Mouse (Mus musculus) thymus, postnatal 14 days (tissue): ENCODE data around the gene Mindy3.

Source experiments
- DNase-seq: peaks from one replicate; pipeline ENCODE4 v3.0.0; 2021

Gene Mindy3

GRCm38 (mm10) chr2:12368451-12368850, 50.8 kb downstream of the Mindy3 start:
- DNase-seq: no peak

- DNase-seq: no peak
Observed at GRCm38 (mm10) chr2:12368016-12368415, 51.3 kb downstream of the Mindy3 start.

- no peak for DNase-seq
Observed at GRCm38 (mm10) chr2:12361310-12361709, 58.0 kb downstream of the Mindy3 start.

GRCm38 (mm10) chr2:12354837-12355236, 64.4 kb downstream of the Mindy3 start:
- DNase-seq: no peak

GRCm38 (mm10) chr2:12348914-12349313, 70.4 kb downstream of the Mindy3 start:
- no peak for DNase-seq

GRCm38 (mm10) chr2:12331962-12332361, 87.3 kb downstream of the Mindy3 start:
- no peak for DNase-seq

- no peak for DNase-seq
Observed at GRCm38 (mm10) chr2:12329620-12330019, 89.7 kb downstream of the Mindy3 start.

GRCm38 (mm10) chr2:12329068-12329407, 90.2 kb downstream of the Mindy3 start:
- DNase-seq: no peak

- DNase-seq: no peak
Observed at GRCm38 (mm10) chr2:12328355-12329067, 90.8 kb downstream of the Mindy3 start.

- no peak for DNase-seq
Observed at GRCm38 (mm10) chr2:12327691-12328354, 91.4 kb downstream of the Mindy3 start.

- peak; percentile 79 for DNase-seq
Observed at GRCm38 (mm10) chr2:12327216-12327615, 92.1 kb downstream of the Mindy3 start.

GRCm38 (mm10) chr2:12325868-12326267, 93.4 kb downstream of the Mindy3 start:
- DNase-seq: no peak

- DNase-seq: no peak
Observed at GRCm38 (mm10) chr2:12325417-12325816, 93.9 kb downstream of the Mindy3 start.

GRCm38 (mm10) chr2:12320914-12321313, 98.4 kb downstream of the Mindy3 start:
- DNase-seq: no peak

- no peak for DNase-seq
Observed at GRCm38 (mm10) chr2:12318715-12319114, 100.6 kb downstream of the Mindy3 start.

- DNase-seq: no peak
Observed at GRCm38 (mm10) chr2:12318036-12318435, 101.2 kb downstream of the Mindy3 start.

GRCm38 (mm10) chr2:12317343-12317742, 101.9 kb downstream of the Mindy3 start:
- DNase-seq: no peak

- no peak for DNase-seq
Observed at GRCm38 (mm10) chr2:12316361-12316760, 102.9 kb downstream of the Mindy3 start.

GRCm38 (mm10) chr2:12314028-12314427, 105.2 kb downstream of the Mindy3 start:
- DNase-seq: no peak

GRCm38 (mm10) chr2:12308466-12308865, 110.8 kb downstream of the Mindy3 start:
- DNase-seq: no peak

GRCm38 (mm10) chr2:12307311-12307710, 112.0 kb downstream of the Mindy3 start:
- no peak for DNase-seq

- no peak for DNase-seq
Observed at GRCm38 (mm10) chr2:12305064-12305650, 114.1 kb downstream of the Mindy3 start.

- peak; percentile 76 for DNase-seq
Observed at GRCm38 (mm10) chr2:12301431-12302170, 117.7 kb downstream of the Mindy3 start, which contains the start of gene Itga8. Itga8 (minus strand) TSS chr2:12301922.
